Mouse (Mus musculus) retina, adult 2 months (tissue): ENCODE data around the gene Acad8.

Experiments used
- DNase-seq: peaks from one replicate; pipeline ENCODE4 v3.0.0-alpha.2; 2012; ENCODE audit warnings: low read depth, low spot score

Acad8 gene

GRCm38 (mm10) chr9:26985090-26985613 lies 14.2 kb downstream of the Acad8 start:
- no peak for DNase-seq

- DNase-seq, result no peak
These were observed 20.6 kb downstream of the Acad8 start for GRCm38 (mm10) chr9:26978776-26979175.

GRCm38 (mm10) chr9:26977754-26978153 lies 21.6 kb downstream of the Acad8 start:
- no peak for DNase-seq

- no peak for DNase-seq
These were observed 51.6 kb downstream of the Acad8 start for GRCm38 (mm10) chr9:26947790-26948189.

GRCm38 (mm10) chr9:26924146-26924545 lies 75.2 kb downstream of the Acad8 start:
- DNase-seq, result no peak
